Mouse (Mus musculus): ENCODE results near the gene Fer1l5.

Fer1l5 gene

DNA sequence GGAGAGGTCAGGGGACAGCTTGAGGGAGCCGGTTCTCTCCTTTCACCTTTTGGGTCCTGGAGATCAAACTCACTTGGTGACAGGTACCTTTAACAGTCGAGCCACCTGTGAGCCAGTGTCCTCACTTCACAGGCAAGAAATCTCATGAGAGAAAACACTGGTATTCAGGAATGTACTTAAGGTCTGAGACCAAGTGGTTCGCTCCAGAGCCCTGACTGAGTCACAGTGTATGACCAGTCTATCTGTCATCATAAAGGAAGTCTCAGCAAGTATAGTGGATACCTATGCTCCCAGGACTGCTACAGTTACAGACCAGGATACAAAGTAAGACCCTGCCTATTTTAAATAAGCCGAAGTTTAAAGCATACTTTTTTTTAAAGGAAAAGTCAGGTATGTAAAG, 60.9 kb downstream of the Fer1l5 start:
- no peak for DNase-seq

DNA sequence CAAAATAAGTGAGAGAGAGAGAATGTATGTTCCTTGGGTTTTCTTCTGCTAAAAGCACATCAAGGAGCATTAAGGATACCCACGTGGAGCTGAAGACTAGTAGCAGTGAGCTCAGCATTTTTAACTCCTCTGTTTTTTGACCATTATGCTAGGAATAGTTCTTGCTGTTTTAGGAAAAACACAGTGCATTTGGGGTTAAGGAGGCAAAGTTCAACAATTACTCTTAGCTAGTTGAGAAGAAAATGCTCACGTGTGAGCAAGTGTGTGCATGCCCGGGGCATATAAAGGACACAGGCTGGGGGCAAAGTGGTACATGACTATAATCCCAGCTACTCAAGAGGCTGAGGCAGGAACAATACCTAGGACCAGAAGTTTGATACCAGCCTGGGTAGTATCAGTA, 61.5 kb downstream of the Fer1l5 start:
- DNase-seq: no peak

DNA sequence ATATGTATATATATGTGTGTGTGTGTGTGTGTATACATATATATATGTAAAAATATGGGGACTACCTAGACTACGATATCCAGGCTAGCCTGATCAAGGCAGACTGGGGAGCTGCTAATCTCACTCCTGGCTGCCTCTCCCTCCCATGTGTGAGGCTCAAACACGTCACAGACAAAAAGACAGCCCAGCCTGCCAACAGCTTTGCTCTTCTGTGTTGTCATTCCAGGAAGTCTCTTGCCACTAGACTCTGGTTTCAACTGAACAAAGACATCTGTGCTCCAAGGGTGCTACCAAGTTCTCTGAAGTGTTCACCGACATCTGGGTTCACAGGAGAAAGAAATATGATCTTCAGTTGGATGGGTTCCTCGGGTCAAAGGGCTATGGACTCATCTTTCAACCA, 63.0 kb downstream of the Fer1l5 start:
- DNase-seq: no peak

DNA sequence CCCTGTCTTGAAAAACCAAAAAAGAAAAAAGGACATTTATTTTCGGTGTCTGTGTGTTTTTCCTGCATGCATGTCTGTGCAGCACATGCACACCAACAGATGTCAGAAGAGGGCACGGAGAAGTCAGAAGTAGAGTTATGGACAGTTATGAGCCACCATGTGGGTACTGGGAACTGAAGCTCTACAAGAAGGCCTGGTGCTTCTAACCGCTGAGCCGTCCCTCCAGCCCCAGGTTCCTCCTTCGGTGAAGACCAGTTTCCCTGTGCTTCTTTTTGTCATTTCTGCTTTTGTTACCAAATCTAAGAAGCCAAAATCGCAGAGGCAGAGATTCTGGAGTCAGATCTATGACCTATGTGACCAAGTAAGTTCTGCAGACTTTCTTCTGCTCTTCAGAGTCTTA, 64.4 kb downstream of the Fer1l5 start:
- DNase-seq: no peak

DNA sequence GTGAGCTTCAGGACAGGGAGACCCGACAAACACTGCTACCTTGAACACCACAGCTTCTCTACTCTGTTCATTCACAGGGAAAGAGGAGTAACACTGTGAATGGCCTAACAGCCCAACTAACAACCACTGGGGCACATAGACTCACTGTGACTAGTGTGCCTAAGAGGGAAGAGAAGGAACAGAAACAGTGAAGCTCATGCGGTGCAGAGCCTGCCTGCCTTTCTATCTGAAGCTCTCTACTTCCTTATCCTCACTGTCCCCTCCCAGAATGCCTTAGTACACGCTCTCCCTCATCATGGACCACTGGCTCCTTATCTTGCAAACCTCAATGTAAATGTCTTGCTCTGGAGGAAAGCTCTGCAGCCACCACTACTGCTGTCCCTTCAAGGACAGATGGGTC, 65.1 kb downstream of the Fer1l5 start:
- no peak for DNase-seq

DNA sequence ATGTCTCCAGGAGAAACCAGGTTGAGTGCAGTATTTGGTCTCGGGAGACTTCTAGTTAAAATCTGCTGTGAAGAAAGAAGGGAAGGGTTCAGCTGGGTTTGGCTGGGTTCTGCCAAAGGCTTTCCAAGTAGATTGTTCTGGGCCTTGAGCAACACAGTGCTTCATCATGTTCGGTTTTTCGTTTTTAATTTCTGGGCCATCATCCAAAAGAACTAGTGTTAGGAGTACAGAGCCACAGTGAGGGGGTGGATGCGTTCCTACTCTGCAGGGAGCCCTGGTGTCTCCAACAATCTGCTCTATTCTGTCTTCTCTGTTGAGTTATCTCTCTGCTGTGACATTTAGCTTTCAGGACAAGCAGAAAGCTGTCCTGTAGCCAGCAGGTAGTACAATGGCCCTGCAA, 69.0 kb downstream of the Fer1l5 start:
- DNase-seq: no peak

DNA sequence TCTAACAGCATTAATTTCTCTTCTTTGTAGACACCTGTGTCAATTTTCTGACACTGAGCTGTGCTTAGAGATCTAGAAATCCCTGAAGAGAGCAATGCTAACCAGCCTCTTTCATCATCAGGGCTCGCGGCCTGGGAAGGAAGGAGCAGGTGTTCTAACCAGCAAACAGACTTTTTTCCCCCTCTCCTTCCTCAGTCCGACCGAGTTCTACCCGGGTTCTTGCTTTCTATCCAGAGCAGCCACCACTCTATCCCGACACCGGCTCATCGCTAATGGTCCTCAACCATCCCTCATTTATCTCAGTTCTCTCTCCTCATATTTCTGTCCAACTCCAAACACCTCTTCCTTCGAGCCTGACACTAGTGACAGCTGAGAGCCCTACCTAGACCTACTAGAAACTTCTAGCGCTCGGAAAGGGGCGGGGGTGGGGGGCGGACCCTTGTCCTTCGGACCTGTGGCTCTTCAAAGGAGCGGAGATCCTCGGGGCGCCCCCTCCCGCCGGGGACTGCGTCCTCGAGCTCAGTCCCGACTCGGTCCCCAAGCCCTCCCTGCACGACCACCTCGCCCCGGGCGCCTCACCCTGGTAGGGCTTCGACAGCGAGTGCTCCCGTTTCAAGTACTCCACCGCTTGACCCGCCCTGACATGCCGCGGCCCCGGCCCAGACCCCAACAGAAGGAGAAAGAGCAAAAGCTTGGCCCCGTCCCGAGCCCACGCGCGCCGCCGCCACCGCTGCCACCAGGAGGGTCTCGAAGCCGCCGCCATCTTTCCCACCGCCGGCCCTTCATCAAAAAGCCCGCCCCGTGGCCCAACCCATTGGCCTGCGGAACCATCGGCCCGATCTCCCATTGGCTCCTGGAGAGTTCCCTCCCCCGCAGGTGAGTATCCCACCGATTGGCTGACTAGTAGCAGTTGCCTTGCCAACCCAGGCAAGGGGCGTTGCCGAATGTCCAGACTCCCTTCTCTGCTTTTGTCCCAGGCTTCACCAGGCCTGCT, 72.7 kb downstream of the Fer1l5 start, which contains the start of gene Lman2l:
Gene Lman2l, minus strand, starts transcription at position 801 of the 994 bp plus-strand sequence.
- peak; percentile 96 for DNase-seq

DNA sequence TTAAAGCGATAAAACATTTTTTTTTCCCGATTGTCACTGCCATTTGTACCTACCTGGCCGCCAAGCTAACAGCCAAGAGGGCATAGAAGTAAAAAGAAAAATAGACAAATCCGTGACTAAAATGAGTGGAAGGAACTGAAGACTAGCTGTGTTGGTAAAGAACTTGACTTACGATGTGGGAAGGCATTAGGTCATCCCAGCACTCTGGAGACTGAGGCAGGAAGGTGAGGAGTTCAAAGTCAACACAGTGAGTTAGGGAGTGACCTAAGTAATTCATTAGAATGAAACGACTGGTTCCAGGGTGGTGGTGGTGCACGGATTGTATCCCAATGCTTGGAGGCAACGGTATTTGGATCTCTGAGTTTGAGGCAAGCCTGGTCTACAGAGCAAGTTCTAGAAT, 73.4 kb downstream of the Fer1l5 start:
- DNase-seq: no peak

DNA sequence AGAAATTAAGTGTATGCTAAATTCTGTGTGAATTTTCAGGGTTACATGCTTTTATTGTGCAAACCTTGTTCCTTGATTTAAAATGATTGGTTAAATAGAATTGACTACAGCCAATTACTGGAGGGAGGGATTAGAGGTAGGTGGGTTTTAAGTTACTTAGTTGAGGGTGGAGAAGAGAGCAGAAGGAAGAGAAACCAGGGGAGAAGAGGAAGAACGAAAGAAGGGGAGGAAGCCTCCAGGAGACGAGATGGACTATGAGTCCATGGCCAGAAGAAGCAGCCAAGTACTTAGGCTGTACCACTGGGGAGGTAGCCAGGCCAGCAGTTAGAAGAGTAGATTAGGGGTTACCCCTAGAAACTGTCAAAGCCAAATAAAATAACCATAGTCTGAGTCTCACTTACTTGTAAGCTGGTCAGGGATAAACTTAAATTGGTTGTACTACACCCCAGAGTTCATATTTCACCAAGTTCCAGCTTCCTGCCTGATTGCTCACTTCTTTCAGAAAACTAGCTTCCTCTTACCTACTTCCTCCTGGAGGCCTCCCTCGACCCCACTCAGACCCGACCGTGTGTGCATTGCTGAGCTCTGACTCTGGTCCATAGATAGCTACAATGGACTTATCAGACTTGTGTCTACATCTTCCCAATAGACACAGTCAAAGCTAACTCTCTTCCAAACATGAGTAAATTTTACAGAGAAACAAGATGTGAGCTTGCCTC, 74.2 kb downstream of the Fer1l5 start:
- no peak for DNase-seq

DNA sequence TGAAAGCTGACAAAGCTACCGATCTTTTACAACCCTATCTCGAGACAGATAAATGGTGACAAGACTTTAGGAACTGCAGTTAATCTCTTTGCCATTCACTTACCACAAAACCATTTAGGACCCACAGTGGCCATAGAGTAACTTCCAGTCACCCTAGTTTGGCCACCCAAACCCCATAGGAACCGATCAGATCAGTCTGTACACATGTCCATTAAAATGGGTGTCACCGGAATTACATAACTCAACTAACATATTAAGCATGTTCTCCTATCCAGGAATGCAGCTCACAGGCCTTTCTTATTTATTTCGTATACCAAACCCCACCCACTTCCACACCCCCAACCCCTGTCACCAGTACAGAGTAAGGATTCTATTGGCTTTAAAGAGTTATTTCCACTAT, 74.8 kb downstream of the Fer1l5 start:
- DNase-seq: no peak

DNA sequence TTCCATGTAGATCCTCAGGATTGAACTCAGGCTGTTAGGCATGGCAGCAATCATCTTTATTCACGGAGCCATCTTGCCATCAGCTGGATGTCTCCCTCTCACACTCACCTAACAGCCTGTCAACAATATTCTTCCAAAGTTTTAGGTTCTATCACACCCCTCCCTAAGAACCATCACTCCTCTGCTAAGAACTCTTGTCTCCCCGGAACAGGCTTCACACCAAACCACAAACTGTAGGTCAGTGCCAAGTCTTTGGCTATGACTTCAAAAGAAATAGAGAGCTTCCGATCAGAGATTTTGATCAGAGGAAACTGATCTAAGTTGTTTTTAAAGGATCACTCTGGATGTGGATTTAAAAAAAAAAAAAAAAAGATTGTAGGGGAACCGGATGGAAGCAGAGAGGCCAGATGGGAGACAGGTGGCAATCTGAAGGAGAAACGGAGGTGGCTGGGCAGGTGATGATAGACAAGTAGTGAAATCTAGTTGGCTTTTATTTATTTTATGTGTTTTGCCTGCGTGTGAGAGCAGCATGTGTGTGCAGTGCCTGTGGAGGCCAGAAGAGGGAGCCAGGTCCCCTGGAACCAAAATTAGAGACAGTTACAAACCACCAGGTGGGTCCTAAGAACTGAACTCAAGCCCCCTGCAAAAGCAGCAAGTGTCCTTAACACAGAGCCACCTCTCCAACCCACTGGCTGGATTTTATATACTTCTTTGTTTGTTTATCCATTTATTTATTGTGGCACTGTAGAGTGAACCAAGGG, 82.1 kb downstream of the Fer1l5 start:
- no peak for DNase-seq

DNA sequence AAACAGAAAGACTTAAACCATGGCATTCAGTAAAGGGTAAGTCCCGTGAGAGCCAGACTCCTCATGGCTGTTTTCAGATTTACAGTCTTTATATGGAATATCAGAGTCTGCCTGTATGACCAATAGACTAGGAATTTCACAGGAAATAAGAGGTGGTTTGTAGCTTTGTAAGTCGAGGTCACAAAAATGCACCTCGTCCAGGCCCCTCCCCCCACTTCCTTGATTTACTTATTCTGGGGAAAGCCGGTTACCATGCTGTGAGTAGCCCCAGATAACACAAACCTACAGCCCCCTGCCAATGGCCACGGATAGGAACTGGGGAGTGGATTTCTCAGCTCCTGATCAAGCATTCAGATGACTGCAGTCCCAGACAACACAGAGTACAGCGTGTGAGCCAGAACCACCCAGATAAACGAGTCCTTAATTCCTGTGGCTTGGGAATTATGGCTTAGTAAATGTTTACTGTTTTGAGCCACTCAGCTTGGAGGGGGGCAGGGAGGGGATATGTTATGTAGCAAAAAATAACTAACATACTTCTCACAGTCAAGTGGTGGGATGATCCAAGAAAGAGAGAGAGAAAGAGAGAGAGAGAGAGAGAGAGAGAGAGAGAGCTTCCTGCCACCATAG, 85.4 kb downstream of the Fer1l5 start:
- no peak for DNase-seq

DNA sequence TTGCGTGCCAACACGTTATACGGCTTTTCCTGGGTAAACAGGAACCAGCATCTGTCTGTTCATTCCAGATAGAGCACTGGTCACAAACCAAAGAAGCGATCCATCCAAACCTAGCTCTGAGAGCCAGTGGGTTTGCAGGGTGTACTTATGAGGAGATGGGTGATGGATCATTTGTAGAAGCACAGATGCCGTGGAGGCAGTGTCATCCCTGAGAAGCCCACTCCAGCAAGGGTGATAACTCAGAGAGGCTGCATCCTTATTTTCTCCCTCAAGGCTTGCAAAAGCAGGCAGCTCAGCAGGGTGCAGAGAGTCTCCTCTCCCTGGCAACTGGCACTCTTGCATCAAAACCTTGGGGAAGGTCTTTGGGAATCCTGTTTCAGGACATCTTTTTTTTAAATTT, 86.1 kb downstream of the Fer1l5 start:
- no peak for DNase-seq

DNA sequence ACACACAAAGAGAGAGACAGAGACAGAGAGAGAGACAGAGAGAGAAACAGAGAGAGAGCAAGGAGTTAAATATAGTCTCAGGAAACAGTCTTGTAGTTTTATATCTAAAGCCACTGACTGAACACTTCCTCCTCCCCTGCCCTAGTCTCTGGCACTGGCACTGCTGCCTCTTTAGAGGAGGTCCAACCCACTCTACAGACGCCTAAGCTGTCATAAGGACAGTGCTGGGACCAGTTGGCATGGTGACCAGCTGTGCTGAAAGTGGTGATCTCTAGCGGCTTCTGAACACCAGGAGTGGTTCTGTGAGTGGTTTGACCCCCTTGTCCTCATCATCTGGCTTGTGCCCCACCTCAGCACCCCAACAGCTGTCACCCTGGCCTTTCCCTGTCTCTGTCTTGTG, 89.7 kb downstream of the Fer1l5 start:
- no peak for DNase-seq

DNA sequence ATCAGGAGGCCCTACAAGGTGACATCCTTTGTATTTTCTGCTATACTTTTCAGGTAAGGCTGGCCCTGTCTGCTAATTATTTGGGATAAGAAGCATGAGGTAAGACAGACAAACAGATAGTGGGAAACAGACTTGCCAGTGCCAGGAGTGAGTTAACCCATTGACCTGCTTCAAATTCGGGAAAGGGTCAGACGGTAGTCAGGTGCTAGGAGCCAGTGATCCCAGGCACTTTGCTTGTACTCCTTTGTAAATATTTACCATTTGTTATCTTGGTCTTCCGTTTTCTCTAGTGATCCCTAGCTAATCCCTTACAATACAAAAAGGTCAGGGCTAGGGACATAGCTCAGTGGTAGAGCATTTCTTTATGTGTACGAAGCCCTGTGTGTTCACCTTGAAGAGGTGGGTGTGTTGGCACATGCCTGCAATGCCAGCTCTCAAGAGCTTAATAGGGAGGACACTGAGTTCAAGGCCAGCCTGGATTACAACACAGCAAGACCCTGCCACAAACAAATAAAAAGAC, 93.6 kb downstream of the Fer1l5 start:
- DNase-seq: no peak

DNA sequence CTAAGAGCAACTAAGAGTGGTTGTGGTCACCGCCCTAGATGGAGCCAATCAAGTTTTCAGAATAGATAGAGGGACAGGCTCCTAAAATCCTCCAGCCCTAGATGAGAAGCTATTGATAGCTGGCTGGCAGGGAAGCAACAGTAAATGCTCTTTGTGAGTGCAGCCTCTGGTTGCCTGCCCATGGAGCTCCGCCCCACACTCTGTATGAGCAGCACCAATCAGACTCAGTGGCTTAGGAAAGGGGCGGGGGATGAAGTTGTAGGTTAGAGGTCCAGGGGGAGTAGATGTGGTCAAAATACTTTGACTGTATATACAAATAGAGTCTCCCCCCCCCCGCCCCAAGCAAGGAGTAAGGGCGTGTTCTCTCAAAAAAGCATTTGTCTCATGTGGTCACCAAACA, 95.4 kb downstream of the Fer1l5 start:
- DNase-seq: peak; percentile 33

DNA sequence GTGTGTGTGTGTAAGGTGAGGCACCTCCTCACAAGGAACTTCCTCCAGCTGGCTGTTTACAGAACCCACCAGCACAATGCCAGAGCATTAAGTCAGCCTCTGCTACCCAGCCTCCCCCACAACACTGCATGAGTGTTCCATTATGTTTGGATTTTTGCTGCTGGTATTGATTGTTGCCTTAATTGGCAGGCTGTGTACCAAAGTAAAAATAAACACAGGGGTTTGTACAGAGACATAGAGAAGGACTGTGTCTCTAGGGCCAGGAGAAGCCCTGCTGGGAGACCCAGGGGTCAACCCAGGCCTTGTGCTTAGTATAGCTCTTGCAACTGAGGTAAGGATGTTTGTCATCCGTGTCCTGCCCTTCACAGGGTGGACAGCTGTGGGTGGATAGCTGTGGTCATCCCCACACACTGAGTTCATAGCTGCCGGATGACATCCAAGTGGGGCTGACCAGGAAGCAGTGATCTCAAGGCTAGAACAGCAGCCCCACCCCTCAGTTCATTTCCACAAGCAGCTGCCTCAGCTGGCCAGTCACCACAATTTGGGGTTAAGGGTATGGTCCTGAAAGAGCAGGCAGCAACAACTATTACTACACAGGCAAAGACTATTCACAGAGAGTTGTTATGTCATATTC, 97.8 kb downstream of the Fer1l5 start:
- DNase-seq: no peak

DNA sequence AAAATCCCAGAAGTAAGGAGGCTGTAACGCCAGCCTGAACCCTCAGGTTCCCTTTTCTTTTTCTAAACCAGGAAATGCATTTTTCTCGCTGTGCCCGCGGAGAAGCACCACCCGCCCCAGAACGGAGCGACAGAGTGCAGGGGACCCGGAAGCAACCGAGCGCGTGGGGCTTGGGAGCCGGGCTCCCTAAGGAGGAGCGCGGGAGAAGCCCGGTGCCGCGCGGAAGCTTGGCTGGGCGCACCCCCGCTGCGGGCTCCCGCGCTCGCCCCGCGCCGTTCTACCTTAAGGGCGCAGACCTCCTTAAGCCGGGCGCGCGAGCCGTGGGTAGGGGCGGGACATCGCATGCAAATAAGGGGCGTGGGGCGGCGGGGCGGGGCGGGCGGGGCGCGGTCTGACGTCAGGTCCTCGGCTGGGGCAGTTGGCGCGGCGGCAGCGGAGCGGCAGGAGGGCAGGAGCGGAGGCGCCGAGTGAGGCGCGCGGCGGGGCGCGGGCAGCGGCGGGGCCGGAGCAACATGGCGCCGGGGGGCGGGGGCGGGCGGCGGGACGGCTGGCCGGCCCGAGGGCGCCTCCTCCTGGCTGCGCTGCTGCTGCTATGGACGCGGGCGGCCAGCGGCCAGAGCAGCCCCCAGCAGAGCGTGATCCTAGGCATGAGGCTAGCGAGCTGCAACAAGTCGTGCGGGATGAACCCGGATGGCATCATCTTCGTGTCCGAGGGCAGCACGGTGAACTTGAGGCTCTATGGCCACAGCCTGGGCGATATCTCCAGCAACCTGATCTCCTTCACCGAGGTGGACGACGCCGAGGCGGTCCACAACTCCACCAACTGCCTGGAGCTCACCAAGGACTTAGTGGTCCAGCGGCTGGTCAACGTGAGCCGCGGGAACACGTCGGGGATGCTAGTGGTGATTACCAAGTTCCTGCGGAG, 99.4 kb downstream of the Fer1l5 start, which contains the start of gene Cnnm4:
Gene Cnnm4, plus strand, starts transcription at position 440 of the 925 bp plus-strand sequence.
- DNase-seq: peak; percentile 96

Measured in liver (tissue).